Mouse (Mus musculus) pancreas, adult 10 weeks (tissue): Measurements from ENCODE around the gene Gm4847. TPM values are rescaled to one million over a fixed set of nuclear protein-coding genes. Genes with fewer than 3 reads are reported as not detected.

Source experiments
- polyA plus RNA-seq: library from polyadenylated mRNA; stranded (reverse); fragments of 350-450 nt; fragmentation: Illumina TruSeq; extraction: RNeasy Lipid Tissue Mini Kit (QIAGEN cat#74804); gene quantifications from one replicate; pipeline ENCODE4 v1.2.3, GENCODE M21; 2015; ENCODE audit warnings: low read depth, low replicate concordance; ENCODE audit not compliant: insufficient read depth

Gm4847 gene
- not detected for polyA plus RNA-seq

GRCm38 (mm10) chr1:166647593-166647992 lies at the start of gene Gm4847:
Gm4847 (minus strand) TSS chr1:166647693.

GRCm38 (mm10) chr1:166681745-166682144 lies 34.3 kb upstream of the Gm4847 start, which contains the start of gene Fmo9:
Fmo9 (minus strand) TSS chr1:166681845.

Other genes starting within 250 kb of the Gm4847 start
- gene Pogk, start 237.8 kb downstream of the Gm4847 start, polyA plus RNA-seq: 2.8 TPM
- gene Gm4846, start 150.1 kb downstream of the Gm4847 start, polyA plus RNA-seq: not detected
- not detected for gene Fmo9, start 34.2 kb upstream of the Gm4847 start, polyA plus RNA-seq